ENCODE assay signal across 9 mouse cellular contexts in the genomic region with DNA sequence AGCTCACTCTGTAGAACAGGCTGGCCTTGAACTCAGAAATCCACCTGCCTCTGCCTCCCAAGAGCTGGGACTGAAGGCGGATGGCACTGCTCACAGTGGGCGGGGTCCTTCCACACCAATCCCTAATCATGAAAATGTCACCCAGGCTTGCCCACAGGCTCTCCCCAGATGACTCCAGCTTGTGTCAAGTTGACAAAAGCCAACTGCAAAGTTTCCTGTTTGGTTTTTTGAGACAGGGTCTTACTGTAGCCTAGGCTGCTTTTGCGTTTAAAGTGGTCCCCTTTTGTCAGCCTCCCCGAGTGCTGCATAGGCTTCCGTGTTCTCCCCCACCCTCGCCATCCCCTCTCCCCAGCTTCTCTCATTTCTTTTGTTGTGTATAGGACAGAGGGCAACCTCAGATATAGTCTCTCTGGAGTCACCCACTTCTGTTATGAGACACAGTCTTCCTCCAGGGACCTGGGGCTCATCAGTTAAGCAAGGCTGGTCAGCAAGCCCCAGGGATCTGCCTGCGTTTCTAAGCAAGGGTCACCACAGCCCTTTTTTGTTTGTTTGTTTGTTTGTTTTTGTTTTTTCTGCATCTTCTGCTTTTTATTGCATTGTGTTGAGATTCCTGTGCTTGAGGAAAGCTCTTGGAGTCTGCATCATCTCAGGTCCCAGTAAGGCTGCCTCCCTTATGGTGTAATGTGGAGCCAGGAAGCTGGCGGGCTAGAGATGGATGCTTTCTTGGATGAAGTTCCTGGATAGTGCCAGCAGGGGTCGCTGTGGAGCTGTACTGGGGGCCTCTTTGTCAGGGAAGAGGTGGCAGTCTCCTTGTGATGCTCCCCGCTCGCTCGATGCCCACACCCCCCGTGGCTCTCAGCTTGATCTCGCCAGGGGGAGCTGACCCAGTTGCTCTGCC. TPM values are rescaled to one million over a fixed set of nuclear protein-coding genes. Genes with fewer than 3 reads are reported as not detected.
DNase-seq lines count a peak whose midpoint lies in the region; ATAC-seq and TF ChIP-seq lines count a peak whose summit lies in the region.
"Had no signal": no experiment of that assay in that cellular context is flagged by ENCODE, and none has a peak within 500 bp of the region (broad histone marks: within the 10 kb centered on the region; RNA-seq: fewer than 3 reads in every experiment).

No protein-coding gene starts in this region.

- H3K4me1 ChIP-seq in ES-Bruce4 (ENCODE audit: control insufficient read depth, insufficient read depth, low read length), result no peaks in the 10 kb centered on the region
- H3K4me1 ChIP-seq in forebrain, embryonic 15.5 days, result peaks cover 16% of the 10 kb centered on the region
- peaks cover 7% of the 10 kb centered on the region; the same call in 1 of the 2 replicates for H3K4me1 ChIP-seq in lung, adult 2 months (ENCODE audit: control insufficient read depth, insufficient read depth, low read length)

- H3K4me2 ChIP-seq in forebrain, embryonic 15.5 days (replicated peaks), result peak overlapping the region; percentile 57

- WGBS in forebrain, embryonic 15.5 days, result 38% methylated on average over 14 of the region's 14 CpGs
- WGBS in lung, adult 2 months, result 34% methylated on average over 14 of the region's 14 CpGs

- peak; percentile 88 for ATAC-seq in forebrain, embryonic 15.5 days (replicated peaks)
- peak; percentile 65 for ATAC-seq in neutrophil, adult 5-6 weeks (ENCODE audit: extremely low read depth, insufficient number of reproducible peaks, low FRiP score, poor library complexity, severe bottlenecking)

- no peaks in the 10 kb centered on the region for H3K9me3 ChIP-seq in ES-Bruce4 (replicated peaks; ENCODE audit: control insufficient read depth, insufficient read depth, low read length, poor library complexity, severe bottlenecking)
- H3K9me3 ChIP-seq in forebrain, embryonic 15.5 days, result no peaks in the 10 kb centered on the region

- intact Hi-C loops in heart, postnatal 25 days (cut with DNase I), result loop anchor here (1.0 to 5.0 kb wide), 4 partner anchors 28 to 165 kb away; no protein-coding TSS in a partner anchor

- H3K9ac ChIP-seq in ES-Bruce4 (ENCODE audit: low read depth, poor library complexity, severe bottlenecking), result no peak overlapping the region
- peak overlapping the region; percentile 49 for H3K9ac ChIP-seq in forebrain, embryonic 15.5 days (replicated peaks)

- peak overlapping the region; percentile 17; the same call in 1 of the 2 replicates for H3K4me3 ChIP-seq in ES-Bruce4 (ENCODE audit: low read depth, low read length)
- H3K4me3 ChIP-seq in forebrain, embryonic 15.5 days, result peak overlapping the region; percentile 33
- no peak overlapping the region for H3K4me3 ChIP-seq in lung, adult 2 months (replicated peaks; ENCODE audit: extremely low read depth, low read depth, low read length)

- H3K27me3 ChIP-seq in ES-Bruce4 (ENCODE audit: control insufficient read depth, insufficient read depth, low read length, poor library complexity, severe bottlenecking), result no peaks in the 10 kb centered on the region
- H3K27me3 ChIP-seq in forebrain, embryonic 15.5 days, result no peaks in the 10 kb centered on the region

- TF ChIP-seq EP300 in ES-Bruce4 (IDR thresholded peaks at IDR 0.05; ENCODE audit: insufficient read depth, low read depth, low read length), result no peak

- no peak overlapping the region for H3K27ac ChIP-seq in ES-Bruce4 (ENCODE audit: insufficient read depth, low read length)
- peak overlapping the region; percentile 27; the same call in 1 of the 2 replicates for H3K27ac ChIP-seq in forebrain, embryonic 15.5 days (replicated peaks)

- TF ChIP-seq POLR2A in ES-Bruce4 (IDR thresholded peaks at IDR 0.05; ENCODE audit: insufficient read depth, low read length), result no peak
- TF ChIP-seq POLR2A in lung, adult 2 months (IDR thresholded peaks at IDR 0.05; ENCODE audit: borderline replicate concordance, extremely low read depth, low read depth, low read length), result no peak

- DNase-seq in cerebellum, adult 11-12 months, result peak; percentile 91
- peak; percentile 73 for DNase-seq in heart, postnatal 25 days (ENCODE audit: low spot score)
- DNase-seq in layer of hippocampus, adult 11-12 months (ENCODE audit: low spot score), result peak; percentile 87
- DNase-seq in lung, adult 2 months, result peak; percentile 90
- DNase-seq in testis, postnatal 14 days (ENCODE audit: low spot score), result peak; percentile 84

- TF ChIP-seq CTCF in ES-Bruce4 (IDR thresholded peaks at IDR 0.05; ENCODE audit: low read depth, low read length), result peak; percentile 91
- peak; percentile 95 for TF ChIP-seq CTCF in lung, adult 2 months (IDR thresholded peaks at IDR 0.05; ENCODE audit: insufficient read depth, low read length)

- H3K36me3 ChIP-seq in ES-Bruce4 (ENCODE audit: control insufficient read depth, insufficient read depth, low read length, poor library complexity, severe bottlenecking), result no peaks in the 10 kb centered on the region
- no peaks in the 10 kb centered on the region for H3K36me3 ChIP-seq in forebrain, embryonic 15.5 days

RNA-seq across cellular contexts. Expression of a gene that starts 10.4 kb away (rescaled TPM):
- not detected in 2 replicates for polyA plus RNA-seq in ES-Bruce4 (2011; ENCODE audit: insufficient read depth, insufficient read length, low read depth, missing spikeins)
- 2.0 and 2.4 TPM in 2 replicates for polyA plus RNA-seq in forebrain, embryonic 15.5 days (2015; fragmentation: Nextera tagmentation; extraction: Ambion mirVana)
- 1 to 10 TPM; 1.0 to 1.6 TPM for total RNA-seq in heart, postnatal 25 days (2021)
- polyA plus RNA-seq in lung, adult 2 months (2012; rRNA removed), result 2.8 and 5.6 TPM in 2 replicates
- not detected in 2 replicates for total RNA-seq in neutrophil, adult 5-6 weeks (2017)

RNA-seq across cellular contexts. Expression of a gene that starts 11.2 kb away (rescaled TPM):
- polyA plus RNA-seq in ES-Bruce4 (2011; ENCODE audit: insufficient read depth, insufficient read length, low read depth, missing spikeins), result not detected in 2 replicates
- polyA plus RNA-seq in forebrain, embryonic 15.5 days (2015; fragmentation: Nextera tagmentation; extraction: Ambion mirVana), result 15.8 and 16.4 TPM in 2 replicates
- 10 to 100 TPM; 34.8 to 49.8 TPM for total RNA-seq in heart, postnatal 25 days (2021)
- polyA plus RNA-seq in lung, adult 2 months (2012; rRNA removed), result 33.6 and 41.2 TPM in 2 replicates
- total RNA-seq in neutrophil, adult 5-6 weeks (2017), result 0.49 and 0.58 TPM in 2 replicates

RNA-seq across cellular contexts. Expression of a gene that starts 16.1 kb away (rescaled TPM):
- 36.5 and 39.1 TPM in 2 replicates for polyA plus RNA-seq in ES-Bruce4 (2011; ENCODE audit: insufficient read depth, insufficient read length, low read depth, missing spikeins)
- polyA plus RNA-seq in forebrain, embryonic 15.5 days (2015; fragmentation: Nextera tagmentation; extraction: Ambion mirVana), result 1.3 and 1.4 TPM in 2 replicates
- 10 to 100 TPM; 10.6 to 12.8 TPM for total RNA-seq in heart, postnatal 25 days (2021)
- polyA plus RNA-seq in lung, adult 2 months (2012; rRNA removed), result 82.2 and 87.8 TPM in 2 replicates
- total RNA-seq in neutrophil, adult 5-6 weeks (2017), result 55.6 and 69.0 TPM in 2 replicates

RNA-seq across cellular contexts. Expression of a gene that starts 56.7 kb away (rescaled TPM):
- polyA plus RNA-seq in ES-Bruce4 (2011; ENCODE audit: insufficient read depth, insufficient read length, low read depth, missing spikeins), result not detected in 2 replicates
- polyA plus RNA-seq in forebrain, embryonic 15.5 days (2015; fragmentation: Nextera tagmentation; extraction: Ambion mirVana), result 0.15 TPM in 1 of 2 replicates, not detected in the other
- not detected for total RNA-seq in heart, postnatal 25 days (2021)
- 0.15 TPM in 1 of 2 replicates, not detected in the other for polyA plus RNA-seq in lung, adult 2 months (2012; rRNA removed)
- total RNA-seq in neutrophil, adult 5-6 weeks (2017), result not detected in 2 replicates
- polyA plus RNA-seq: heart, embryonic 16.5 days had no signal

Comparison
In these comparisons a context has a peak if more than half of its experiments do, and no peak if none do; other contexts are left out.
1. RNA of a gene that starts 11.2 kb away (polyA plus RNA-seq): 33.6 to 41.2 TPM in lung, adult 2 months and 15.8 to 16.4 TPM in forebrain, embryonic 15.5 days; not detected in ES-Bruce4; every median in the first group is over 10 times any median in the second.
2. RNA of a gene that starts 16.1 kb away (polyA plus RNA-seq): 82.2 to 87.8 TPM in lung, adult 2 months and 36.5 to 39.1 TPM in ES-Bruce4; 1.3 to 1.4 TPM in forebrain, embryonic 15.5 days; every median in the first group is over 10 times any median in the second.
3. Peak in every context shown above with its lines, with median percentiles within 50 percentile points of each other: DNase-seq.